Mouse (Mus musculus) adrenal gland (tissue): ENCODE measurements around the gene 1700029J07Rik.

ENCODE experiments used
- intact Hi-C: fragments of 180-260 bp; cut with DNase I; formaldehyde crosslinking; loops from one replicate; pipeline ENCODE4 v1.15.1; 2025

The 1700029J07Rik gene

GRCm38 (mm10) chr8:45970894-45971293 is 4.2 kb downstream of the 1700029J07Rik start:
- intact Hi-C loops, result no loop called here

GRCm38 (mm10) chr8:45950622-45951021 is 24.4 kb downstream of the 1700029J07Rik start:
- intact Hi-C loops, result no loop called here

GRCm38 (mm10) chr8:45946283-45946682 is 28.8 kb downstream of the 1700029J07Rik start:
- intact Hi-C loops, result no loop called here

- intact Hi-C loops, result loop anchor here (5.0 kb wide), 2 partner anchors 500 to 575 kb away; no protein-coding TSS in a partner anchor
Observed at GRCm38 (mm10) chr8:45936986-45937385, 38.1 kb downstream of the 1700029J07Rik start.

GRCm38 (mm10) chr8:45934582-45935014 is 40.5 kb downstream of the 1700029J07Rik start, which contains the start of gene Ccdc110:
TSS of gene Ccdc110 (plus strand) at chr8:45934619.
- intact Hi-C loops, result loop anchor here (1.0 to 5.0 kb wide), 5 partner anchors 117 to 572 kb away; no protein-coding TSS in a partner anchor

- intact Hi-C loops, result no loop called here
Observed at GRCm38 (mm10) chr8:45922116-45922515, 52.9 kb downstream of the 1700029J07Rik start.

GRCm38 (mm10) chr8:45920392-45920791 is 54.7 kb downstream of the 1700029J07Rik start:
- intact Hi-C loops, result no loop called here

- intact Hi-C loops, result no loop called here
Observed at GRCm38 (mm10) chr8:45918891-45919290, 56.2 kb downstream of the 1700029J07Rik start.

GRCm38 (mm10) chr8:45917040-45917679 is 57.9 kb downstream of the 1700029J07Rik start:
- intact Hi-C loops, result no loop called here

- intact Hi-C loops, result no loop called here
Observed at GRCm38 (mm10) chr8:45916496-45916895, 58.6 kb downstream of the 1700029J07Rik start.

GRCm38 (mm10) chr8:45913707-45914106 is 61.3 kb downstream of the 1700029J07Rik start:
- intact Hi-C loops, result no loop called here

GRCm38 (mm10) chr8:45906251-45906619 is 68.8 kb downstream of the 1700029J07Rik start:
- intact Hi-C loops, result no loop called here

- intact Hi-C loops, result no loop called here
Observed at GRCm38 (mm10) chr8:45905591-45906250, 69.3 kb downstream of the 1700029J07Rik start.

GRCm38 (mm10) chr8:45903659-45904058 is 71.4 kb downstream of the 1700029J07Rik start:
- intact Hi-C loops, result no loop called here
